Mouse (Mus musculus): ENCODE data around the gene Ncoa3. TPM values are rescaled to one million over a fixed set of nuclear protein-coding genes. Genes with fewer than 3 reads are reported as not detected.

Ncoa3 gene
- polyA plus RNA-seq, 2 experiments, result 17.8 to 25.5 TPM

DNA sequence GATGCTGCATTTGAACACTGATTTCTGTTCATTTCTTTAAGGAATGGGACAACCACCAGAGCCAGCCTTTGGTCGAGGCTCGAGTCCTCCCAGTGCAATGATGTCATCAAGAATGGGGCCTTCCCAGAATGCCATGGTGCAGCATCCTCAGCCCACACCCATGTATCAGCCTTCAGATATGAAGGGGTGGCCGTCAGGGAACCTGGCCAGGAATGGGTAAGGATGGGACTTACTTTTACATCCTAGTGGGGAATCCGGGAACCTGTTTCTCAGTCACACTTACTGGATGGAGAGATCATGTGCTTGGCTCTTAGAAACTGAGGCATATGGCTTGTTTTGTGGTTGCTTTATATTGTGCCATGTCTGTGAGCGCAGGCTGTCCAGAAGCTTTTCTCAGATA is 76.7 kb downstream of the Ncoa3 start:
- Histone ChIP-seq H3K4me1 (ENCODE audit: control insufficient read depth, insufficient read depth, low read length) (no peaks in the 10 kb centered on the region), H3K27me3 (ENCODE audit: control insufficient read depth, insufficient read depth, low read length) (no peaks in the 10 kb centered on the region), H3K9me3 (ENCODE audit: control insufficient read depth, low read length) (no peaks in the 10 kb centered on the region), H3K9ac (ENCODE audit: low read depth, low read length, severe bottlenecking) (no peak overlapping the region), H3K4me3 (replicated peaks; ENCODE audit: low read length) (no peak overlapping the region), H3K27ac (replicated peaks; ENCODE audit: low read depth, low read length) (no peak overlapping the region), H3K4me2 (replicated peaks; ENCODE audit: low read depth, low read length, severe bottlenecking) (no peak overlapping the region), H3K36me3 (ENCODE audit: control insufficient read depth, insufficient read depth, low read length) (peaks cover 89% of the 10 kb centered on the region)
- TF ChIP-seq POLR2A (IDR thresholded peaks at IDR 0.05; ENCODE audit: borderline replicate concordance, extremely low read depth, insufficient read depth, insufficient read length), result no peak
- WGBS, result 88% methylated on average over 5 of the region's 5 CpGs
- DNase-seq (ENCODE audit: low spot score), result no peak
- no peak for ATAC-seq (ENCODE audit: low FRiP score, low read depth)

DNA sequence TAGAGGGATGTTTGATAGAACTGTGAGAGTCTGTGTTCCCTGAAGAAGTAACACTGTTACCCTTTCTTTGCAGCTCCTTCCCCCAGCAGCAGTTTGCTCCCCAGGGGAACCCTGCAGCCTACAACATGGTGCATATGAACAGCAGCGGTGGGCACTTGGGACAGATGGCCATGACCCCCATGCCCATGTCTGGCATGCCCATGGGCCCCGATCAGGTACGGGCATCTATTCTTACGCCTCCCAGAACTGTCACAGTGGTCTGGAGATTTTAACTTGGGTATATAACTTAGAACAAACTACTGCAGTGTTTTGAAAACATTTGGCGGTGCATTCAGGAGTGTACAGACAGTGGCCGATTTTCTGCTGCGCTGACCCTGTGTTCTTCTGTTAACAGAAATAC is 77.3 kb downstream of the Ncoa3 start:
- H3K4me1 ChIP-seq (ENCODE audit: control insufficient read depth, insufficient read depth, low read length), result no peaks in the 10 kb centered on the region
- no peaks in the 10 kb centered on the region for H3K27me3 ChIP-seq (ENCODE audit: control insufficient read depth, insufficient read depth, low read length)
- H3K4me2 ChIP-seq (replicated peaks; ENCODE audit: low read depth, low read length, severe bottlenecking), result no peak overlapping the region
- no peaks in the 10 kb centered on the region for H3K9me3 ChIP-seq (ENCODE audit: control insufficient read depth, low read length)
- ATAC-seq (ENCODE audit: low FRiP score, low read depth) (no peak), DNase-seq (ENCODE audit: low spot score) (no peak)
- no peak overlapping the region for H3K27ac ChIP-seq (replicated peaks; ENCODE audit: low read depth, low read length)
- no peak for TF ChIP-seq POLR2A (IDR thresholded peaks at IDR 0.05; ENCODE audit: borderline replicate concordance, extremely low read depth, insufficient read depth, insufficient read length)
- 90% methylated on average over 7 of the region's 7 CpGs for WGBS
- H3K36me3 ChIP-seq (ENCODE audit: control insufficient read depth, insufficient read depth, low read length), result peaks cover 89% of the 10 kb centered on the region
- H3K9ac ChIP-seq (ENCODE audit: low read depth, low read length, severe bottlenecking), result no peak overlapping the region
- H3K4me3 ChIP-seq (replicated peaks; ENCODE audit: low read length), result no peak overlapping the region

DNA sequence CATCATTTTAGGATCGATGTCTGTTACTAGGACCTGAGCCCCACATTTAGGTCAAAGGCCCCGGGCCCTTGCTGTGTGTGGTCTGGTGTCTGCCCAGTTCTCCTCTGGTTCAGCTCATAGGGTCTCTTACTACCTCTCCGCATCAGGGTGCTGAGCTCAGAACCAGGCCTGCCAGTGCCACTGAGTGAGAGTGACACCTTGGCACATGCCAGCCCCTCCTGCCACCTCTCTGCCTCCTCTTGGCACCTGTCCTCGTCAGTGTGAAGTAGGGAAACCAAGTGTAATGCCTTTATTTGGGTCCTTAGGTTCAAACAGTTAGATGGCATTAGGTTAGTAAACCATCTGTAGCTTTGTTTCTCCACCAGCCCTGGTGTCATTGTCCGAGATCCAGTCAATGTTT is 79.0 kb downstream of the Ncoa3 start:
- Histone ChIP-seq H3K4me3 (replicated peaks; ENCODE audit: low read length) (no peak overlapping the region), H3K36me3 (ENCODE audit: control insufficient read depth, insufficient read depth, low read length) (peaks cover 92% of the 10 kb centered on the region), H3K27ac (replicated peaks; ENCODE audit: low read depth, low read length) (no peak overlapping the region), H3K9ac (ENCODE audit: low read depth, low read length, severe bottlenecking) (no peak overlapping the region), H3K9me3 (ENCODE audit: control insufficient read depth, low read length) (no peaks in the 10 kb centered on the region), H3K4me1 (ENCODE audit: control insufficient read depth, insufficient read depth, low read length) (no peaks in the 10 kb centered on the region), H3K4me2 (replicated peaks; ENCODE audit: low read depth, low read length, severe bottlenecking) (no peak overlapping the region), H3K27me3 (ENCODE audit: control insufficient read depth, insufficient read depth, low read length) (no peaks in the 10 kb centered on the region)
- no peak for TF ChIP-seq POLR2A (IDR thresholded peaks at IDR 0.05; ENCODE audit: borderline replicate concordance, extremely low read depth, insufficient read depth, insufficient read length)
- 81% methylated on average over 5 of the region's 5 CpGs for WGBS
- ATAC-seq (ENCODE audit: low FRiP score, low read depth) (no peak), DNase-seq (ENCODE audit: low spot score) (no peak)

DNA sequence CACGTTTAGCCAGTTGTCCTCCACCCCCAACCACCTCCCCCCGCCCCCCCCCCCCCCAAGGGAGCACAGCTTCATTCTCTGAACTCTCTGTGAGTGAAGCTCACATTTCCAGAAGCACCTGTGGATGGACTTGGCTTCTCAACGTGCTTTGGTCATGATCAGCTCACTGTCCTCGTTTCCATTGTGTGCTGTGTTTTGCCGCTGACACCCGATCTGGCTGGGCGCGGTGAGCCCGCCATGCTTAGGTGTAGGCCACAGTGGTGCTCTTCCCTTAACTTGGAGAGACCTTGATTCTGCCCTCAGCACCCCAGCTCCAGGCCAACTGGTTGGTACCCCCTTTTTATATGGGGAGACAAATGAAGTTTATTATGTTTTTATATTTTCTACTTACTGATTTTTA is 79.5 kb downstream of the Ncoa3 start:
- DNase-seq (ENCODE audit: low spot score), result no peak
- H3K9me3 ChIP-seq (ENCODE audit: control insufficient read depth, low read length), result no peaks in the 10 kb centered on the region
- H3K4me1 ChIP-seq (ENCODE audit: control insufficient read depth, insufficient read depth, low read length), result no peaks in the 10 kb centered on the region
- no peak overlapping the region for H3K4me2 ChIP-seq (replicated peaks; ENCODE audit: low read depth, low read length, severe bottlenecking)
- H3K36me3 ChIP-seq (ENCODE audit: control insufficient read depth, insufficient read depth, low read length), result peaks cover 88% of the 10 kb centered on the region
- no peak for TF ChIP-seq POLR2A (IDR thresholded peaks at IDR 0.05; ENCODE audit: borderline replicate concordance, extremely low read depth, insufficient read depth, insufficient read length)
- no peak overlapping the region for H3K27ac ChIP-seq (replicated peaks; ENCODE audit: low read depth, low read length)
- no peak overlapping the region for H3K9ac ChIP-seq (ENCODE audit: low read depth, low read length, severe bottlenecking)
- WGBS, result 83% methylated on average over 7 of the region's 9 CpGs
- ATAC-seq (ENCODE audit: low FRiP score, low read depth), result no peak
- H3K4me3 ChIP-seq (replicated peaks; ENCODE audit: low read length), result no peak overlapping the region
- H3K27me3 ChIP-seq (ENCODE audit: control insufficient read depth, insufficient read depth, low read length), result no peaks in the 10 kb centered on the region

GRCm38 (mm10) chr2:166073082-166073481 is 80.6 kb downstream of the Ncoa3 start:
- Histone ChIP-seq H3K27me3 (ENCODE audit: control insufficient read depth, insufficient read depth, low read length) (no peaks in the 10 kb centered on the region), H3K4me2 (replicated peaks; ENCODE audit: low read depth, low read length, severe bottlenecking) (no peak overlapping the region), H3K27ac (replicated peaks; ENCODE audit: low read depth, low read length) (no peak overlapping the region), H3K36me3 (ENCODE audit: control insufficient read depth, insufficient read depth, low read length) (peaks cover 88% of the 10 kb centered on the region), H3K4me1 (ENCODE audit: control insufficient read depth, insufficient read depth, low read length) (no peaks in the 10 kb centered on the region), H3K4me3 (replicated peaks; ENCODE audit: low read length) (no peak overlapping the region), H3K9me3 (ENCODE audit: control insufficient read depth, low read length) (no peaks in the 10 kb centered on the region), H3K9ac (ENCODE audit: low read depth, low read length, severe bottlenecking) (no peak overlapping the region)
- DNase-seq (ENCODE audit: low spot score) (no peak), ATAC-seq (ENCODE audit: low FRiP score, low read depth) (no peak)
- no peak for TF ChIP-seq POLR2A (IDR thresholded peaks at IDR 0.05; ENCODE audit: borderline replicate concordance, extremely low read depth, insufficient read depth, insufficient read length)
- WGBS, result 76% methylated on average over 10 of the region's 10 CpGs

- H3K27ac ChIP-seq (replicated peaks; ENCODE audit: low read depth, low read length), result no peak overlapping the region
- peaks cover 88% of the 10 kb centered on the region for H3K36me3 ChIP-seq (ENCODE audit: control insufficient read depth, insufficient read depth, low read length)
- no peak for TF ChIP-seq POLR2A (IDR thresholded peaks at IDR 0.05; ENCODE audit: borderline replicate concordance, extremely low read depth, insufficient read depth, insufficient read length)
- H3K4me1 ChIP-seq (ENCODE audit: control insufficient read depth, insufficient read depth, low read length), result no peaks in the 10 kb centered on the region
- 68% methylated on average over 6 of the region's 6 CpGs for WGBS
- H3K9ac ChIP-seq (ENCODE audit: low read depth, low read length, severe bottlenecking), result no peak overlapping the region
- DNase-seq (ENCODE audit: low spot score) (no peak), ATAC-seq (ENCODE audit: low FRiP score, low read depth) (no peak)
- H3K4me3 ChIP-seq (replicated peaks; ENCODE audit: low read length), result no peak overlapping the region
- no peaks in the 10 kb centered on the region for H3K9me3 ChIP-seq (ENCODE audit: control insufficient read depth, low read length)
- H3K4me2 ChIP-seq (replicated peaks; ENCODE audit: low read depth, low read length, severe bottlenecking), result no peak overlapping the region
- H3K27me3 ChIP-seq (ENCODE audit: control insufficient read depth, insufficient read depth, low read length), result no peaks in the 10 kb centered on the region
Observed at GRCm38 (mm10) chr2:166074322-166074721, 81.9 kb downstream of the Ncoa3 start.

All from limb, embryonic 14.5 days (tissue).